Mouse (Mus musculus): ENCODE data around the gene Cfap61. TPM values are rescaled to one million over a fixed set of nuclear protein-coding genes. Genes with fewer than 3 reads are reported as not detected.
"Not testable (repeated sequence)": the region's sequence is repeated elsewhere in the genome, so short reads cannot be mapped to it uniquely, and the experiment has no call there.

The Cfap61 gene
- 0.34 TPM in 1 of 2 replicates, not detected in the other for total RNA-seq (2017)

- peak; percentile 98 for ATAC-seq (replicated peaks; ENCODE audit: low read depth, poor library complexity, severe bottlenecking)
These were observed at the start of gene Cfap61, which contains the start of gene Crnkl1 for GRCm38 (mm10) chr2:145934339-145935231. TSS of gene Cfap61 (plus strand) at chr2:145934784. TSS of gene Crnkl1 (minus strand) at chr2:145935014.

- no peak for ATAC-seq (replicated peaks; ENCODE audit: low read depth, poor library complexity, severe bottlenecking)
These were observed 49.4 kb upstream of the Cfap61 start for GRCm38 (mm10) chr2:145884913-145885785.

GRCm38 (mm10) chr2:145887937-145888765 is 46.4 kb upstream of the Cfap61 start:
- peak; percentile 79 for ATAC-seq (replicated peaks; ENCODE audit: low read depth, poor library complexity, severe bottlenecking)

GRCm38 (mm10) chr2:145888766-145889480 is 45.7 kb upstream of the Cfap61 start:
- peak; percentile 39 for ATAC-seq (replicated peaks; ENCODE audit: low read depth, poor library complexity, severe bottlenecking)

GRCm38 (mm10) chr2:145890571-145890970 is 44.0 kb upstream of the Cfap61 start:
- no peak for ATAC-seq (replicated peaks; ENCODE audit: low read depth, poor library complexity, severe bottlenecking)

- ATAC-seq (replicated peaks; ENCODE audit: low read depth, poor library complexity, severe bottlenecking), result no peak
These were observed 40.8 kb upstream of the Cfap61 start for GRCm38 (mm10) chr2:145893756-145894155.

GRCm38 (mm10) chr2:145898106-145898505 is 36.5 kb upstream of the Cfap61 start:
- no peak for ATAC-seq (replicated peaks; ENCODE audit: low read depth, poor library complexity, severe bottlenecking)

GRCm38 (mm10) chr2:145900318-145900717 is 34.3 kb upstream of the Cfap61 start:
- not testable (repeated sequence) for ATAC-seq (replicated peaks; ENCODE audit: low read depth, poor library complexity, severe bottlenecking)

- ATAC-seq (replicated peaks; ENCODE audit: low read depth, poor library complexity, severe bottlenecking), result no peak
These were observed 32.7 kb upstream of the Cfap61 start, which contains the start of gene Naa20 for GRCm38 (mm10) chr2:145901861-145902260. TSS of gene Naa20 (plus strand) at chr2:145902099.

- peak; percentile 98 for ATAC-seq (replicated peaks; ENCODE audit: low read depth, poor library complexity, severe bottlenecking)
These were observed 31.3 kb upstream of the Cfap61 start for GRCm38 (mm10) chr2:145903061-145903901.

- ATAC-seq (replicated peaks; ENCODE audit: low read depth, poor library complexity, severe bottlenecking), result no peak
These were observed 30.5 kb upstream of the Cfap61 start for GRCm38 (mm10) chr2:145903983-145904616.

- no peak for ATAC-seq (replicated peaks; ENCODE audit: low read depth, poor library complexity, severe bottlenecking)
These were observed 29.4 kb upstream of the Cfap61 start for GRCm38 (mm10) chr2:145905156-145905555.

- not testable (repeated sequence) for ATAC-seq (replicated peaks; ENCODE audit: low read depth, poor library complexity, severe bottlenecking)
These were observed 28.7 kb upstream of the Cfap61 start for GRCm38 (mm10) chr2:145905884-145906283.

- no peak for ATAC-seq (replicated peaks; ENCODE audit: low read depth, poor library complexity, severe bottlenecking)
These were observed 13.5 kb upstream of the Cfap61 start for GRCm38 (mm10) chr2:145920941-145921650.

GRCm38 (mm10) chr2:145936975-145937374 is 2.4 kb downstream of the Cfap61 start:
- no peak for ATAC-seq (replicated peaks; ENCODE audit: low read depth, poor library complexity, severe bottlenecking)

- ATAC-seq (replicated peaks; ENCODE audit: low read depth, poor library complexity, severe bottlenecking), result no peak
These were observed 6.8 kb downstream of the Cfap61 start for GRCm38 (mm10) chr2:145941403-145941802.

- no peak for ATAC-seq (replicated peaks; ENCODE audit: low read depth, poor library complexity, severe bottlenecking)
These were observed 9.7 kb downstream of the Cfap61 start for GRCm38 (mm10) chr2:145944286-145944685.
